Mouse (Mus musculus) ES-E14 (cell line): ENCODE data around the gene Nyap2.

Experiments used
- CHD2 ChIP-seq: IDR thresholded peaks from 2 replicates; pipeline ENCODE4 v1.6.1; 2014; ENCODE audit warnings: mild to moderate bottlenecking, low read depth, low read length, inconsistent platforms
- HCFC1 ChIP-seq: IDR thresholded peaks from 2 replicates; pipeline ENCODE4 v1.6.1; 2012; ENCODE audit warnings: low read length, inconsistent platforms, borderline replicate concordance; ENCODE audit not compliant: insufficient read depth
- ZNF384 ChIP-seq: IDR thresholded peaks from 2 replicates; pipeline ENCODE4 v1.6.1; 2012; ENCODE audit warnings: low read depth, low read length, inconsistent platforms

GRCm38 (mm10) chr1:81058835-81059234, 17.9 kb upstream of the Nyap2 start:
- TF ChIP-seq HCFC1 (no peak), CHD2 (no peak), ZNF384 (no peak)
